Mouse (Mus musculus): ENCODE results near the gene Acly.

Gene Acly

DNA sequence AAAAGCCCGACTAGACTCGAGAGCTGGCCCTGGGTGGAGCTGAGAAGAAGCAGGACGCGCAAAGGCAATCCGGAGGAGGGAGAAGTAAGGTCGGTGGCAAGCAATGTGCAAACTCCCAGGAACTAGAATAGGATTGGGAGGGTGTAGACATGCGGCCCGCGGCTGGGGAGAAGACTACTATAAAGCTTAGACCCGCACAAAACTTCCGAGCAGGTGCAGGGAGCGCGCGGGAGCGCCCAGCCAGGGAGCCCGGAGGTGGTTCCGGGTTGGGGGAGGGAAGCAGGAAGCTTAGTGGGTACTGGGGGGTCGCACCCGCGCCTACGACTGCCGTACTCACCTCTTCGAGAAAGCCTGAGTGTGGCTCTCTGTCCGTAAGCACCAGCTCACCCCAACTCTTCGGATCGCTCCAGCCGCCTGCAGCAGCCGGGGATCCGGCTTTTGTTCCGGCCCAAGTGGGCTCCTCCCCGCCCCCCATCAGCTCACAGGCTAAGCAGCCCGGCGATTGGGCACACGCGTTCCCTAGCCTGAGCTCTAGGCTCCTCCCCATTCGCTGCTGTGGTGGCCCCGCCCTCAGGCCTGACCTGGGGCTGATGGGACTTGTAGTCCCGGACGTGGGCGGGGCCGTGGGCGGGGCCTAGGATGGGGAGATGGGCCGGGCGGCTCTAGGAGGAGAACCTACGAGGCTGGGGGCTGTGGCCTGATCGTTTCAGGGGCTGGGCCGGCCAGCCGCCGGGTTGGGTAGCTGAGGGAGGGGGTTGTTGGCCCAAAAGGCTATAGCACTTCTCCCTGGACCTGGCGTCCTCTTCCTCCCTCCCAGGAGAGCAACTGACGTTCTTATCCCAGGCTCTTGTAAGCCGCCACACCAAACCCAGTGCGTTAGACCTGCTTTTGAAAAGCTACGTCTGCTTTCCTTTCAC is at the start of gene Acly:
Acly (minus strand) TSS at position 543 of the 917 bp plus-strand sequence.
- peak; percentile 98 to 99 for DNase-seq

DNA sequence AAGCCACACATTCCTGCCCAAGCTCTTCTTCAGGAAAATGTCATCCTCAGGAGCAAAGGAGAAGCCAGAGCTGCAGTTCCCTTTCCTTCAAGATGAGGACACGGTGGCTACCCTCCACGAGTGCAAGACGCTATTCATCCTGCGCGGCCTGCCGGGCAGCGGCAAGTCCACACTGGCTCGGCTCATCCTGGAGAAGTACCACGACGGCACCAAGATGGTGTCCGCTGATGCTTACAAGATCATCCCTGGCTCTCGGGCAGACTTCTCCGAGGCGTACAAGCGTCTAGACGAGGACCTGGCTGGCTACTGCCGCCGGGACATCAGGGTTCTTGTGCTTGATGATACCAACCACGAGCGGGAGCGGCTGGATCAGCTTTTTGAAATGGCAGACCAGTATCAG is 48.5 kb upstream of the Acly start:
- DNase-seq = no peak

DNA sequence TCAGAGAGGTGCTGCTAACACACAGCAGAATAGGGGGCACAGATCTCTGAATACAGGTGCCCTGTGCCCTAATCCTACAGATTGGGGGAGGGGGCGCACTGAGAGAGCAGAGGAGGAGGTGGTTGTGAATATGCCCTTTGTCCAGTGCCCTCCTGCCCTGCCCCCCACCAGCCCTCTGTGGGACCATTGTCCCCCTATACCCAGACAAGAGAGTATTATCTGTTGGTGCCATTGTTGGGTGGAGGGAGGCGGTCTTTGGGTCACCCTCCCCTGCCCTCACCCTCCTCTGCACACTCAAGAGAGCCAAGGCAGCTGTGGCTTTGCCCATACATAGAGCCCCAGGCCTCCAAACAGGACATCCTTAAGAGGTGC is 47.7 kb upstream of the Acly start:
- DNase-seq = no peak

DNA sequence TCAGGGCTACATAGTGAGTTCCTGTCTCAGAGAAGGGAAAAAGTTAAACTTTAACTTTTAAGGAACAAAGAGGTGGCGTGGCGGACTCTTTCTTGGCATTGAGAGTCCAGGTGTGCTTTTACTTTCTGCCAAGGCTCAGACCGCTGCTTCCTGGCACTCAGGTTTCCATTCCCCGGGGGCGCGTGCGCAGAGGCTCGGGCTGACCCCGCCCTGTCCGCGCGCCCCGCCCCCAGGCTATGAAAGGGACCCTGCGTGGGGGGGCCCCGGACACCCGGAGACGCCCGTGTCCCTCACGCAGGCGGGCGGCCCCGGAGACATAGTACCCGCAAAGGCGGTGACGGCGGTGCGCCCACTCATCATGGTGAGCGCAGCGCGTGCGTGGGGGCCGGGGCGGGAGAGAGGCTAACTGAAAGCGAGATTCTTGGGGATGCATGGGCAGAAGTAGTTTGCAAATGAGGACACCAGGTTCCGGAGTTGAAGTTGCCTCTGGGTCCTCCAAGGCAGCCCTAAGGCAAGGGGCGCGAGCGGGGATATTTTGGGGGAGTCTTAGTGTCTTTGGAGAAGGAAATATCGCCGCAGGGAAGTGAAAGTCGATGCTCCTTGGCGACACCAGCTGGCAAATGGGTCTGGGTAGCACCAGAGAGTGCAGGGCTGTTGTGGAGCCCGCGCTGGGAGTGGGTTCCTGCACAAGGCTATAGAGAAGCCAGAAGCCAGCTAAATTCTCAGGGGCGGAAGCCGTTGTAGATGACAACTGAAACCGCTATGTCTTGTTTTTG is 47.1 kb upstream of the Acly start, which contains the start of gene Cnp:
Cnp (plus strand) TSS at position 197 of the 776 bp plus-strand sequence.
- DNase-seq = peak; percentile 76 to 83

DNA sequence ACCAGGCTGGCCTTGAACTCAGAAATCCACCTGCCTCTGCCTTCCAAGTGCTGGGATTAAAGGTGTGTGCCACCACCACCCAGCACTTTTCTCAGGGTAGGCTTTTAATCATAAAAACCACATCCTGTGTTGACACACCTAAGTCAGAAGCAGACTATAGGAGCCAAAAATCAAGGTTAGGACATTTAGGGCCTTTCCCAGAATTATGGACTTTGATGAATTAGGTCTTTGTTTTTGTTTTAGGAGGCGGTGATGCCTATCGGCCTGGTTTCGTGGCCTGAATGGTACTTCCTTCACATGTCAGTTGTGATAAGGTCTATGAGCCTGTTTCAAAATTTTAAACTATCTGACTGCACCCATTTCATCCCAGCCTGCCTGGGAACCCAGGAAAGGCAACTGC is 46.4 kb upstream of the Acly start:
- no peak for DNase-seq

DNA sequence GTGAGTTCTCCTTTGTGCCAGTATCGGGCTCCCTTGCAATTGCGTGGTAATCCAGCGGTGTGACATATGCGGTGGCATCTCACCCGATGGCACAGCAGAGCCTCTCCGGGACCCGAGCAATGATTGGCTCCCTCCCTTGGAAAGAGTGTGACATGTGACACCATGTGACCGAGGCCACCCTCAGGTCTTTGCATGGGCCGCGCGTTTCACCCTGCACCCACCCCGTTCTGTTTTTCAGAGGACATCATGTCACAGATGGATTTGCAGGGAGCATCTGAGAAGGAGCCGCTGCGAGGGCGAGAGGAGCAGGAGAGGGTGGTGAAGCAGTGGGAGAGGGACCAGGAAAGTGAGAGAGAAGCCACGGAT is 43.4 kb upstream of the Acly start:
- peak in 1 of 2 experiments; percentile 26 for DNase-seq

DNA sequence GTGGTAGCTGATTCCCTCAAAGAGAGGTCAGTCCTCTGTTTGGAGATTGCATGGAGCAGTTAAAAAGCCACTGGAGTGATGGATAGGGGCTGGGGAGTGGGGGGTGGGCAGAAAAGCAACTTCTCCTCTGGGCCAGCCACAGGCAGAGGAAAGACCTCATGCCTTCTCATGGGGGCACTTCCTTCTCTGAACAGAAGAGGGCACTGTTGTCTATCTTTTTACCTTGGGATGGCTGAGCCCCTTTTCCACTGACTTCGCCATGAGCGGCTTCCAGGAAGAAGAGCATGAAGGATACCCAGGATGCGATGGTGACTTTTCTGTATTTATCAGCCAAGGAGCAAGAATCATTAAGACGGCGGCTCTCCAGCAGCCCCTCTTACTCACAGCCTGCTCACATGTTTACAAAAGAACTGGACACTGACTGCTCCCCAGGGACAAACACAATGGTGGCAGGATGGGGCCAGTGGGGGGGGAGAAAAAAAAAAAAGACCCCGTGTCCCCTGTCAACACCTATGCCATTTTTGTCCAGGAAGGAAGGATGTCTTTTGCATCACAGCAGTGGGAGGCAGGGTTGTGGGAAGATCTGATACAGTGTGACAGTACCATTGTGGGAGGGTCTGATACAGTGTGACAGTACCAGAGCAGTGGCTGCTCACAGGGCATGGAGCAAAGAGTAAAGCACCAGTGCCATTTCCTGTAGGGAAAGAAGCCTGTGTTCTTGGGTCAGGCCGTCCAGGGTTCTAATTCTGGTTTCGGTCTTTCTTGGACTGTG is 42.8 kb upstream of the Acly start:
- DNase-seq = peak in 1 of 2 experiments; percentile 56

DNA sequence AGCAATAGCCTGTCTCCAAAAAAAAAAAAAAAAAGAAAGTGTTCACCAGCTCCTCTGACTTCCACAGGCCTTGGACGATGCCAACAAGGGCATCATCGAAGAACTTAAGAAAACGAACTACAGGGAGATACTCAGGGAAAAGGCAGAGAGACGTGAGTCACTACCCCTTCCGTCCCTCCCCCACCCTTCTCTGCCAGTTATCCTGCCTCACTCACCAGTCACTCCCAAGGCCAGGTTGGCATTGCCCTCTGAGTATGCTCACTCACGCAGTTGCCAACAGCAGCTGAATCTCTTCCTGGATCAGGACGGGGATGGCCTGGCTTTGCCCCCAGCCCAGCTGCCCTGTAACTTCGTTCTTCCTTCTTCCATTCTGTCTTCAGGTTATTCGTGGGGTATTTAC is 42.0 kb upstream of the Acly start:
- DNase-seq = no peak

DNA sequence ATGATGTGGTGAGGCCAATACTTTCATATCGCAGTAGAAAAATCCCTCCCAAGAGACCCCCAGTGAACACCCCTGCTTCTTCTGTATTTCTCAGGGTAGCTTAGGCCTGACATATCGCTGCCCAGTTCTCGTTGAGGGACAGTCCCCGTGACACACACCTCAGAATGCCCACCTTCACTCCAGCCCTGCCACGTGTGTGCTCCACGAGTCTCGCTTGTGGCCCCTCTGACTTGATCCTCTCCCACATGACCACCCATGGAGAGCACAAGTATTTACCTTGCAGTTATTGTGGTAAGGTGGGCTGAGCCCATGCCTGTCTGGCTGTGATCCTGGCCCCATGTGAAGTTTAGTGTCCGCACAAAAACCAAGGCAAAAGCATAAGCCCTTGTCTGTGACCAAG is 40.9 kb upstream of the Acly start:
- DNase-seq = no peak

DNA sequence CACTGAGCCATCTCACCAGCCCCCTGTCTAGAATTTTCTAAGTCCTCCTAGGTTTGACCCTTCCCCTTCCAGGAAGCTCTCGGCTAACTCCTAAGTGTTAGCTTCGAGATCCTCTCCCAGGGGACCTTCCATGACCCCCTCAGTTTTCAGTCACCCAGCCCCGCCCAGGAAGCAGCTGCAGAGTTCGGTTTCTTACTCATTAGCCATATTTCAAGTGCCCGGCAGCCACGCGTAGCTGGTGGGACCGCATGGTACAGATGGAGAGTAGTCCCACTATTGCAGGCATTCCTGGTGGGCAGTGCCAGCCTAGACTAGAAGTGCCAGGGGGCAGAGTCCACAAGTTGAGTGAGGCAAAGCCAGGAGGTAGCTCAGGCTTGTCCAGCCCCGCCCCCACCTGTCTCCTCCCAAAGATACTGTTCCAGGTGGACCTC is 40.0 kb upstream of the Acly start:
- no peak for DNase-seq

DNA sequence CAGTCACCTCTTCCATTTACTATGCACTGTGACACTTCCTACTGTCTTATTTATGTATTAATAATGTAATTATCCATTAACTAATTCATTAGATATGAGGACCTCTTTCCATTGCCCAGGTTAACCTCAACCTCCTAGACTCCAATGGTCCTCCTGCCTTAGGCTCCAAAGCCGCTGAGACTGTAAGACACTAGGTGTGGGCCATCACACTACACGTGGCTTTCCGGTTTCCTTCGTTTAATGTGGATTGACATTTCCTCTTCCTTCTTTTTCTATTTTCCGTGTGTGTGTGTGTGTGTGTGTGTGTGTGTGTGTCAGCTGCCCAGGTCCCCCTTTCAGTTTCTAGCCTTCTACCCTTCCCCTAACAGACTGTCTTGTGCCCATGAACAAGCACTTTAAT is 39.4 kb upstream of the Acly start:
- DNase-seq = no peak

DNA sequence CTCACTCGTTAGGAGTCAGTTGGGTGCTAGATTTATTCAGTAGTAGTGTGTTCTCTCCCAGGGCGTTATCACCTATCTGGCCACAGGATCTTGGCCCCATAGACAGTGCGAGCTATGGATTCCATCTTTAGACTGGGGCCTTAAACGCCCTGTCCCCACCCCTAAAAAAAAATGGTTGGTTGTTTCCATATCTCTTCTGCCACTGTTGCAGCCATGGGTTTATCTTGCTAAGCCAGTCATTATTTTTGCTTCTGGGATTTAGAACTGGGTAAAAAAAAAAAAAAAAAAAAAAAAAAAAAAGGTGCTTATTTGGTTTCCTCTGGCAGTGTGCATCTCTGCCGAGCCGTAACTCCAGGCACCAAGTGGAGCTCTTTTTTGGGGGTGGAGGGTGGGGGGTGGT is 36.9 kb upstream of the Acly start:
- DNase-seq = no peak

DNA sequence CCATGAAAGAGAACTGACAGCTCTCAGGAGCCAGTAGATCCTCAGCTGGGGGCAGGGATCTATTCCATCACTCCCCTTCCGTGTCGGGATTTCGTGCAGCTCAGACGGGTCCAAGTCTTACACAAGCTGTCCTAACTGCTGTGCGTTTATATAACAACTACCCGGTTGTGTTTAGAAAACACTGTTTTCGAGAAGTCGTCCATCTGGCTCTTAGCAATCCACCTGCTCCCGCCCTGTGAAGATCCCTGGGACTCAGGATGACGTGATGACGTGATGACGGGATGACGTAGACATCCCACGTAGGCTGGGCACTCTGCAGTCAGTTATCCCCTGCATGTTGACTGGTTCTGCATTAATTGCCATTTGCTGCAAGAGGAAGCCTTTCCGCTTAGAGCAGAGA is 36.5 kb upstream of the Acly start:
- DNase-seq = no peak

DNA sequence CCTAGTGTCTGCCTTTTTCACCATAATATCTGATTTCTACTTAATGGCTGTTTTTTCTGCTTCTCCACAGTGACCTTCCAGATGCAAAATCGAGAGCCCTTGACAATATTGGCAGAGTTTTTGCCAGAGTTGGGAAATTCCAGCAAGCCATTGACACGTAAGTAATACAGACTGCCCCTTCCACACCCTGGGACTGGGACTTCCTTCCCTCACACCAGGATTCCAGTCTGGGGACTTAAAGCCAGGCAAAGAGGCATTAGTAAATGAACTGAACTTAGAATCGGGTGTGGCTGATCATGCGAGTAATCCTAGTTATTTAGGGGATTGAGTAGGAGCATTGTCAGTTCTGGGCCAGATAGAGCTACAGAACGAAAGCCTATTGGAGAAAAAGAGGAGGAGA is 33.9 kb upstream of the Acly start:
- DNase-seq = no peak

DNA sequence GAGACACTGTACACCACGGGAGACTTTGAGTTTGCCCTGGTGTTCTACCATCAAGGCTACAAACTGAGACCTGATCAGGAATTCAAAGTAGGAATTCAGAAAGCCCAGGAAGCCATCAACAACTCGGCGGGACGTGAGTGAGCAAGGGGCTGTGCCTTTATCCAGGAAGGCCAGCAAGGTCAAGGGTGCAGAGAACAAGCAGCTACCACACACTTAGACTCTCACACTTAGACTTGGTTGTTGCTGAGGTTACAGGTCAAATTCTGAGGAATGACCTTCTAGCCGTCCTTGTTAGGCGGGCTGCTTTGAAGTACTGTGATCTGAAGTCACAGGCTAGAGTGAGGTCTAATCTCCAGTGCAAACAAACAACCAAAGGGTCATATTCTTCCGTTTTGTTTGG is 31.7 kb upstream of the Acly start:
- no peak for DNase-seq

DNA sequence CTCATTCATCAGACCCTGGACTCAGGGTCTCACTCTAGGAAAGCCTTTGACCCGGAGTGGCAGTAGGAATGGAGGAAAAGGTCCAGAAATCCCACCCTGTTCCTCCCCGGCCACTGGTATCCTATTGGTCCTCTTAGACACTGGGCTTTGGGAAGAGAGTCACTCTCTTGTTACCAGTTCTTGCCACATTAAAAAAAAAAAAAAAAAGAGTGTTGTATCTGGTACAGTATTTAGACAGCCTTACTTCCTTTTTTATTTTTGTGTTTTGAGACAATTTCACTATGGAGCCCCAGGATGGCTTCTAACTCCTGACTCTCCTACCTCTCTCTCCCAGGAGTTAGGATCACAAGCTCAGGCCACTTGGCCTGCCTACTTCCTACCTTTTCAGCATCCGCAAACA is 29.8 kb upstream of the Acly start:
- no peak for DNase-seq

DNA sequence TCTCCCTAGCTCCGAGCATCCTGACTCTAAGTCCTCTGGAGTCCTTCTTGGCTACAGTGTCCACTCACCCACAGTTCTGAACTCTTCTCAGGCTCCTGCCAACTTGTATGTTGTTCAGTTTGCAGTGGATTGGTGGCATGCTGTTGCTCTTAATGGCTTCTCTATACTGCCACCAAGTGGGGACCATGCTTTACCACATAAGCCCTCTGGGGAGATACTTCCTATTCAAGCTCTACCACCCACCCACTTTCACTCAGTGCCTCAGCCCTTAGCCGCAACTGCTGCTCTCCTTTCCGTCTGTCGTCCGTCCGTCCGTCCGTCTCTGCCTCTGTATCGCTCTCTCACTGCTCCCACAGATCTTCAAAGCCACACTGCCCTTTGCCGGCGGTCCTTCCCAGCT is 27.8 kb upstream of the Acly start:
- peak in 1 of 2 experiments; percentile 51 for DNase-seq

DNA sequence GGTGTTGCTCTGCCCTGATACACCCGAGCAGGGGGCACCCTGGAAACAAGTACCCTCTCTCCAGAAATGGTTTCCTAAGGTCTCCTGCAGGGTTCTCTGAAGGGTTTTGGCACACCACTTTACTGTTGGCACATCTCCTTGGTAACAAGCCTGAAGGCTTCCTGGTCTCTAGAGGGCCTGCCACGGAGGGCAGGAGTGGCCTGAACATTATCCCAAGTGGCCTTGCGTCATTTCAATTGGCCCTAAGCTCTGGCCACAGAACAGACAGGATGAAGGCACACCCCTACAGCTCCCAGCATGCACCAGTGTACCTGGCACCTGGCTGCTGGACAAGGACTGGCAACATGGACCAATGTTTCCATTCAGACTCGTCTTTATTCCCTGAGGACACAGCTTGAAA is 25.0 kb upstream of the Acly start:
- DNase-seq = no peak

DNA sequence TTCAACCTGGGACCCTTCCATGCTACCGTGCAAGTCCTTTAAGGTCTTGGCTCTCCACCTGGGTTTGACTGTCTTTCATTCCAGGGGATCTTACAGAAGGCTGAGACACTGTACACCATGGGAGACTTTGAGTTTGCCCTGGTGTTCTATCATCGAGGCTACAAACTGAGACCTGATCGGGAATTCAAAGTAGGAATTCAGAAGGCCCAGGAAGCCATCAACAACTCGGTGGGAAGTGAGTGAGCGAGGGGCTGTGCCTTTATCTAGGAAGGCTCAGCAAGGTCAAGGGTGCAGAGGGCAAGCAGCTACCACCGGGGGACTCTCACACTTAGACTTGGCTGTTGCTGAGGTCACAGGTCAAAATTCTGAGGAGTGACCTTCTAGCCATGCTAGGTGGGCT is 22.3 kb upstream of the Acly start:
- no peak for DNase-seq

DNA sequence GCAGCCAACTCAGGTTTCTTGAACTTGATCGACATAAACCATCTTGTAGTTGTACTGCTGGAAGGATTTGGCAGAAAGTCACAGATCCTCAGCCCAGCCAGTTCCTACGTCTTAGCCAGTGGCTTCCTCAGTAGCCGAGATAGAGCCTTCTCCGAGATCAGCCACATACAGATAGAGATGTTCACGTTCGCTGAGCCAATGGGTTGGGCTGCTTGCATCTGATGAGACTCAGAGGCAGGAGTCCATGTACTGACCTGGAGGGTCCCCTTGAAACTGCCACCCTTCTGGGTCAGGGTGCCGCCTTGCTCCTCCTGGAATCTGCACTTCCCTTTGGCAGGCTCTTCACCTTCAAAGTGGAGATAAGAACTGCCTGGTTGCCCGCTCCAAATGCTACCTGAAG is 21.7 kb upstream of the Acly start:
- no peak for DNase-seq

DNA sequence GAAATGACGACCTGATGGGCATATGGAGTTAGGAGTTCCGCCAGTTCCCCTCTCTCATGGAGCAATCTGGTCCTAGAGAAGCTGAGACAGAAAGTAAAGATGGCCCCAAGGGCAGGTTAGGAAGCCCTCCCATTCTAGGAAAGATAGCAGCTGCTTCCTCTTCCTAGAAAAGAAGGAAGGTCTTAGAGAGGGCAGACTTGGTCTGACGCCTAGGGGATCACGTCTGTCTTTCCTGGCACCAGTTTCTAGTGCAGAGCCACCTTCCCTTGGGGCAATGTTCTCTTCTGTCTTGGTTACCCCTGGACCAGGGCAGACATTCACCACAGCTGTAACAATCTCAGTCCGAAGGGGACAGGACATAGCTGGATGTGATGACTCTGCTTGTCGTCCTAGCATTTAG is 20.3 kb upstream of the Acly start:
- no peak for DNase-seq

DNA sequence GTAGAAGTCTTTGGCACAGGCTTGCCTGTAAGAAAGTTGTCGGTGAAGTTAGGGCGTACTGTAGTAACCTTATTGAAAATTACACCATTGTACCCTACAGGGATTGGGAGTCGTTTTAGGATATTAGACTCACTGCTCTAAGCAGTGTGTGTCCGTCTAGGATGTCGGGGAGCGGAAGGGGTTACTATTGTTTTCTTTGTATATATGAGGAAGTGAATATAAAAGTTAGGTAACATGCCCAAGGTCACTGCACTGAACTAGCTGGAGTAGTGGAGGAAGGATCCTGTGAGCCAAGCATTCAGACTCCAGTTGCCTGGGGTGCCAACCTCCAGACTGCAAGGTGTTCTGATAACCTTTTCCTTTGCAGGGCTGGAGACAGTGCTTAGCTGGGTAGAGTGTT is 19.2 kb upstream of the Acly start:
- no peak for DNase-seq

DNA sequence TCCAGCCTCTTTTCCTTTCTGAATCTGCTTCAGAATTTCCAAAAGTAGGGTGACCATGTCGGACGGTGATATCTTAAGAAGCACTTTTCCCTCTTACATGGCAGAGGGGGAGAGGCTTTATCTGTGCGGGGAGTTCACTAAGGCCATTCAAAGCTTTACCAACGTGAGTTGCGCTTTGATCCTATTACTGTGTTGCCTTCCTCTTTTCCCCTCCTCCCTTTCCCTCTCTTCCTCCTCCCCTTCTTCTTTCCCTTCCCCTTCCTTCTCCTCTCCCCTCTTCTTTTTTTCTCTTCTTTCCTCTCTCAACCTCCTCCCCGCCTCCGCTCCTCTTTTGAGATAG is 17.9 kb upstream of the Acly start:
- no peak for DNase-seq
